Mouse (Mus musculus): ENCODE results near the gene Pon1. TPM values are rescaled to one million over a fixed set of nuclear protein-coding genes. Genes with fewer than 3 reads are reported as not detected.

Gene Pon1
- total RNA-seq, 2 experiments from 2014 or later, result not detected

- no peak for ATAC-seq (ENCODE audit: poor library complexity, severe bottlenecking)
Observed at GRCm38 (mm10) chr6:5177967-5178891, 15.5 kb downstream of the Pon1 start.

- ATAC-seq (ENCODE audit: poor library complexity, severe bottlenecking), result peak; percentile 68
Observed at GRCm38 (mm10) chr6:5174179-5174812, 19.4 kb downstream of the Pon1 start.

GRCm38 (mm10) chr6:5172571-5172970, 21.2 kb downstream of the Pon1 start:
- no peak for ATAC-seq (ENCODE audit: poor library complexity, severe bottlenecking)

GRCm38 (mm10) chr6:5171418-5171817, 22.3 kb downstream of the Pon1 start:
- ATAC-seq (ENCODE audit: poor library complexity, severe bottlenecking), result no peak

- ATAC-seq (ENCODE audit: poor library complexity, severe bottlenecking), result no peak
Observed at GRCm38 (mm10) chr6:5168158-5168557, 25.6 kb downstream of the Pon1 start.

GRCm38 (mm10) chr6:5167051-5167677, 26.6 kb downstream of the Pon1 start:
- peak; percentile 80 for ATAC-seq (ENCODE audit: poor library complexity, severe bottlenecking)

- no peak for ATAC-seq (ENCODE audit: poor library complexity, severe bottlenecking)
Observed at GRCm38 (mm10) chr6:5164855-5165254, 28.9 kb downstream of the Pon1 start.

- ATAC-seq (ENCODE audit: poor library complexity, severe bottlenecking), result no peak
Observed at GRCm38 (mm10) chr6:5163507-5164144, 30.1 kb downstream of the Pon1 start.

- no peak for ATAC-seq (ENCODE audit: poor library complexity, severe bottlenecking)
Observed at GRCm38 (mm10) chr6:5162052-5162451, 31.7 kb downstream of the Pon1 start.

- ATAC-seq (ENCODE audit: poor library complexity, severe bottlenecking), result no peak
Observed at GRCm38 (mm10) chr6:5159385-5159791, 34.4 kb downstream of the Pon1 start.

- ATAC-seq (ENCODE audit: poor library complexity, severe bottlenecking), result no peak
Observed at GRCm38 (mm10) chr6:5156541-5157425, 37.0 kb downstream of the Pon1 start.

GRCm38 (mm10) chr6:5155313-5155927, 38.3 kb downstream of the Pon1 start:
- no peak for ATAC-seq (ENCODE audit: poor library complexity, severe bottlenecking)

GRCm38 (mm10) chr6:5154786-5155185, 39.0 kb downstream of the Pon1 start:
- no peak for ATAC-seq (ENCODE audit: poor library complexity, severe bottlenecking)

GRCm38 (mm10) chr6:5152185-5152584, 41.6 kb downstream of the Pon1 start:
- no peak for ATAC-seq (ENCODE audit: poor library complexity, severe bottlenecking)

- no peak for ATAC-seq (ENCODE audit: poor library complexity, severe bottlenecking)
Observed at GRCm38 (mm10) chr6:5151171-5151570, 42.6 kb downstream of the Pon1 start.

- no peak for ATAC-seq (ENCODE audit: poor library complexity, severe bottlenecking)
Observed at GRCm38 (mm10) chr6:5149941-5150340, 43.8 kb downstream of the Pon1 start.

- ATAC-seq (ENCODE audit: poor library complexity, severe bottlenecking), result no peak; the same call in 1 of the 2 replicates
Observed at GRCm38 (mm10) chr6:5147488-5148142, 46.1 kb downstream of the Pon1 start.

GRCm38 (mm10) chr6:5139666-5140065, 54.1 kb downstream of the Pon1 start:
- no peak for ATAC-seq (ENCODE audit: poor library complexity, severe bottlenecking)
